Comparison of ENCODE assay signal across 8 mouse cellular contexts in the genomic region with DNA sequence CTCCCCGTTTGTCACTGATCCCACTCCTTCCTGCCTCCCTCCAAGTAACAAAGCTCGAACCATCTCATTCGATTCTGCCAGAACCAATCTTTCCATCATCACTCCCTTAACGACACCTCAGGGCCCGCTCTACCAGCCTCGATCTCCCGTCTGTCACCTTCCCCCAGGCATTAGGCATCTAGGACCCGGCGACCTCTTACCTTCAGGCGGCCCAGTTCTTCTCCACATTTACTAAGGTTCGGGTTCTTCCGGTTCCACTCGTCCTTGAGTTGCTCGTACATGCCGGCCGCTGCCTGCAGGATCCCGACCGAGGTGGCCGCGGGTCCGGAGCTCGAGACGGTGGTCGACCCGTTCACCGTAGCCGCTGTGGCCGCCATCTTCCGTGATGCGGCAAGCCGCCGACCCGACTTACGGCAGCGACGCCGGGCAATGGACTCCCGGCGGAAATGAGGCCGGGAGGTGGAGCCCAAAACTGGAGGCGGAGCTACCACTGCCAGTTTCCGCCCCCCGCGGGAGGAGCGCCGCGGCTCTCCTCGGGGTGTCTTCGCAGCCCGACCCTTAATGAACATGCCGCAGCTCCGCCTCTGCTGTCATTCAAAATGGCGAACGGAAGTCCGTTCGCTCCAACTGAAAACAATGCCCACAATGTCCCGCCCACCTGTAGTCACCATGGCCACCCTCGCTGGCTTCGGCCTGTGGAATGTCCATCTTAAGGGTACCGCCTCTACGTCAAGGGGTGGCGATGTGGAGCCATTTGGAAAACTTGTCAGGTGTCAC. TPM values are rescaled to one million over a fixed set of nuclear protein-coding genes. Genes with fewer than 3 reads are reported as not detected.
DNase-seq lines count a peak whose midpoint lies in the region; ATAC-seq lines count a peak whose summit lies in the region.

Gene Psmd8 (minus strand): TSS at position 625 of the 777 bp plus-strand sequence.

- peak within 1 kb of the TSS; percentile 48; the same call in 1 of the 2 replicates for H3K27ac ChIP-seq in forebrain, embryonic 14.5 days (ENCODE audit: low read depth, low read length)
- H3K27ac ChIP-seq in neural tube, embryonic 15.5 days (replicated peaks) = peak within 1 kb of the TSS; percentile 81

- H3K4me1 ChIP-seq in forebrain, embryonic 14.5 days (ENCODE audit: control insufficient read depth, insufficient read depth, low read length) = peaks cover 10% of the 10 kb centered on the region
- peaks cover 18% of the 10 kb centered on the region for H3K4me1 ChIP-seq in neural tube, embryonic 15.5 days

- H3K4me2 ChIP-seq in forebrain, embryonic 14.5 days (ENCODE audit: low read length) = peak within 1 kb of the TSS; percentile 77
- peak within 1 kb of the TSS; percentile 61 for H3K4me2 ChIP-seq in neural tube, embryonic 15.5 days

- ATAC-seq in forebrain, embryonic 14.5 days = peak; percentile 97
- ATAC-seq in neural tube, embryonic 15.5 days (ENCODE audit: low FRiP score) = peak; percentile 96

- no peaks in the 10 kb centered on the region for H3K9me3 ChIP-seq in forebrain, embryonic 14.5 days (replicated peaks; ENCODE audit: control insufficient read depth, low read length)
- no peaks in the 10 kb centered on the region for H3K9me3 ChIP-seq in neural tube, embryonic 15.5 days (replicated peaks)

- peaks cover 20% of the 10 kb centered on the region for H3K36me3 ChIP-seq in forebrain, embryonic 14.5 days (ENCODE audit: control insufficient read depth, insufficient read depth, low read length)
- peaks cover 20% of the 10 kb centered on the region for H3K36me3 ChIP-seq in neural tube, embryonic 15.5 days

- peak within 1 kb of the TSS; percentile 75 for H3K4me3 ChIP-seq in forebrain, embryonic 14.5 days (ENCODE audit: low read depth, low read length)
- H3K4me3 ChIP-seq in neural tube, embryonic 15.5 days (replicated peaks) = peak within 1 kb of the TSS; percentile 55

- peak; percentile 99 for DNase-seq in ES-CJ7 (ENCODE audit: low read depth, low spot score)
- DNase-seq in cerebellum, adult 11 months = peak; percentile 95
- DNase-seq in forebrain, embryonic 14.5 days (ENCODE audit: low spot score) = peak; percentile 99
- peak; percentile 97 for DNase-seq in heart, postnatal 14 days
- peak; percentile 96 for DNase-seq in layer of hippocampus, adult 11-12 months (ENCODE audit: low spot score)
- DNase-seq in lung, adult 18-20 months = peak; percentile 98 to 99
- DNase-seq in testis, postnatal 14 days (ENCODE audit: low spot score) = peak; percentile 96

- H3K27me3 ChIP-seq in forebrain, embryonic 14.5 days (replicated peaks; ENCODE audit: control insufficient read depth, insufficient read depth, low read length) = no peaks in the 10 kb centered on the region
- H3K27me3 ChIP-seq in neural tube, embryonic 15.5 days (replicated peaks) = peaks cover 10% of the 10 kb centered on the region; the same call in 1 of the 2 replicates

- H3K9ac ChIP-seq in forebrain, embryonic 14.5 days (ENCODE audit: low read length) = peak within 1 kb of the TSS; percentile 82
- peak within 1 kb of the TSS; percentile 65 for H3K9ac ChIP-seq in neural tube, embryonic 15.5 days (replicated peaks)

- WGBS in forebrain, embryonic 14.5 days = under 1% methylated on average over 62 of the region's 62 CpGs
- under 1% methylated on average over 62 of the region's 62 CpGs for WGBS in neural tube, embryonic 15.5 days

- intact Hi-C loops in heart, postnatal 14 days (cut with DNase I) = loop anchor here (2.0 kb wide), 1 partner anchor 59 kb away; the partner anchor contains the start of gene Yif1b

RNA-seq across cellular contexts. Expression of gene Psmd8, which starts in this region (rescaled TPM):
- polyA plus RNA-seq in forebrain, embryonic 14.5 days (2014; fragmentation: Nextera tagmentation; extraction: Ambion mirVana) = 337 and 364 TPM in 2 replicates
- total RNA-seq in heart, postnatal 14 days (2021) = 100 to 1,000 TPM; 142 to 149 TPM
- polyA plus RNA-seq in neural tube, embryonic 15.5 days (2015; fragmentation: Nextera tagmentation; extraction: Ambion mirVana) = 266 and 278 TPM in 2 replicates

Comparison
In these comparisons a context has a peak if more than half of its experiments do, and no peak if none do; other contexts are left out.
1. Peak in every context shown above with its lines: DNase-seq, ATAC-seq, H3K4me3 ChIP-seq and H3K27ac ChIP-seq.